Mouse (Mus musculus): ENCODE data around the gene Hmga1. TPM values are rescaled to one million over a fixed set of nuclear protein-coding genes. Genes with fewer than 3 reads are reported as not detected.

Hmga1 gene
- 42.7 and 58.3 TPM in 2 replicates for polyA plus RNA-seq (2021; fragmentation: Nextera tagmentation)
- long read RNA-seq, experiment 1, transcript Hmga1-213 (5 exons, 2,001 nt), result minor isoform, 13 of 44 reads
- long read RNA-seq, experiment 1, transcript Hmga1-216 (5 exons, 1,681 nt), result major isoform, 18 of 44 reads
- long read RNA-seq, experiment 1, partial matches to known transcripts, result 2 of 44 reads
- long read RNA-seq, experiment 1, other reads (novel, unspliced or antisense), result 2 of 44 reads
- long read RNA-seq, experiment 2, transcript Hmga1-205 (6 exons, 1,045 nt), result minor isoform, 16 of 223 reads
- long read RNA-seq, experiment 2, transcript Hmga1-216 (5 exons, 1,681 nt), result major isoform, 91 of 223 reads
- long read RNA-seq, experiment 2, transcript Hmga1-213 (5 exons, 2,001 nt), result minor isoform, 60 of 223 reads
- long read RNA-seq, experiment 2, transcript Hmga1-201 (5 exons, 1,631 nt), result minor isoform, 11 of 223 reads
- long read RNA-seq, experiment 2, partial matches to known transcripts, result 3 of 223 reads
- long read RNA-seq, experiment 2, other reads (novel, unspliced or antisense), result 4 of 223 reads

GRCm38 (mm10) chr17:27556315-27557011, at the start of gene Hmga1:
Gene Hmga1, plus strand, starts transcription at chr17:27556497.

GRCm38 (mm10) chr17:27521303-27521702, 35.0 kb upstream of the Hmga1 start, which contains the start of gene Grm4:
Gene Grm4, minus strand, starts transcription at chr17:27521403.

GRCm38 (mm10) chr17:27565163-27565941, 9.1 kb downstream of the Hmga1 start, which contains the start of gene AI413582:
Gene AI413582, minus strand, starts transcription at chr17:27565756.

Other genes with a start within 250 kb of the Hmga1 start
- gene Grm4, start 35.1 kb upstream of the Hmga1 start, polyA plus RNA-seq (2021; fragmentation: Nextera tagmentation), result 3.4 and 3.7 TPM in 2 replicates
- 170 and 194 TPM in 2 replicates for gene AI413582, start 9.3 kb downstream of the Hmga1 start, polyA plus RNA-seq (2021; fragmentation: Nextera tagmentation)
- gene Nudt3, start 67.0 kb downstream of the Hmga1 start, polyA plus RNA-seq (2021; fragmentation: Nextera tagmentation), result 275 and 475 TPM in 2 replicates
- gene RPS10-NUDT3, start 78.7 kb downstream of the Hmga1 start, polyA plus RNA-seq (2021; fragmentation: Nextera tagmentation), result not detected in 2 replicates
- gene Rps10, start 80.2 kb downstream of the Hmga1 start, polyA plus RNA-seq (2021; fragmentation: Nextera tagmentation), result 1,126 and 1,279 TPM in 2 replicates
- gene Pacsin1, start 99.0 kb downstream of the Hmga1 start, polyA plus RNA-seq (2021; fragmentation: Nextera tagmentation), result 327 and 409 TPM in 2 replicates
- 0.08 TPM in 1 of 2 replicates, not detected in the other for gene Spdef, start 172.5 kb downstream of the Hmga1 start, polyA plus RNA-seq (2021; fragmentation: Nextera tagmentation)